Mouse (Mus musculus): ENCODE measurements around the gene Rnf187. TPM values are rescaled to one million over a fixed set of nuclear protein-coding genes. Genes with fewer than 3 reads are reported as not detected.
"Not testable (repeated sequence)": the region's sequence is repeated elsewhere in the genome, so short reads cannot be mapped to it uniquely, and the experiment has no call there.

Gene Rnf187
- polyA plus RNA-seq, 1 experiment from 2014 or later = 641 TPM

GRCm38 (mm10) chr11:58954420-58955142, 15.9 kb upstream of the Rnf187 start, which contains the start of the genes Hist3h2a and Trim17:
TSS of gene Hist3h2a (plus strand) at chr11:58954685.
TSS of gene Trim17 (plus strand) at chr11:58954685.
- Histone ChIP-seq H3K27ac (replicated peaks; ENCODE audit: low read depth, low read length) (peak within 1 kb of the TSS; percentile 99), H3K4me2 (ENCODE audit: low read length) (peak within 1 kb of the TSS; percentile 64), H3K4me3 (replicated peaks; ENCODE audit: low read depth, low read length) (peak within 1 kb of the TSS; percentile 53), H3K36me3 (ENCODE audit: control insufficient read depth, insufficient read depth, low read length) (peaks cover 11% of the 10 kb centered on the region), H3K9ac (replicated peaks; ENCODE audit: low read length) (peak within 1 kb of the TSS; percentile 93), H3K4me1 (ENCODE audit: control insufficient read depth, insufficient read depth, low read length) (peaks cover 47% of the 10 kb centered on the region), H3K9me3 (ENCODE audit: control insufficient read depth, low read length) (no peaks in the 10 kb centered on the region), H3K27me3 (ENCODE audit: control insufficient read depth, insufficient read depth, low read length) (no peaks in the 10 kb centered on the region)
- WGBS = under 1% methylated on average over 49 of the region's 49 CpGs
- ATAC-seq (ENCODE audit: low FRiP score, low TSS enrichment) (peak; percentile 92), DNase-seq (peak; percentile 99)

DNA sequence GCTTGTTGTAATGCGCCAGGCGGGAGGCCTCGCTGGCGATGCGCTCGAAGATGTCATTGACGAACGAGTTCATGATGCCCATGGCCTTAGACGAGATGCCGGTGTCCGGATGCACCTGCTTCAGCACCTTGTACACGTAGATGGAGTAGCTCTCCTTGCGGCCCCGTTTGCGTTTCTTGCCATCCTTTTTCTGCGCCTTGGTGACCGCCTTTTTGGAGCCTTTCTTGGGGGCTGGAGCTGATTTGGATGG, 15.4 kb upstream of the Rnf187 start:
- H3K4me3 ChIP-seq (replicated peaks; ENCODE audit: low read depth, low read length) = peak overlapping the region; percentile 53
- H3K4me2 ChIP-seq (ENCODE audit: low read length) = peak overlapping the region; percentile 64
- not testable (repeated sequence) for H3K27me3 ChIP-seq (ENCODE audit: control insufficient read depth, insufficient read depth, low read length); H3K9me3 ChIP-seq (ENCODE audit: control insufficient read depth, low read length); ATAC-seq (ENCODE audit: low FRiP score, low TSS enrichment); DNase-seq
- H3K27ac ChIP-seq (replicated peaks; ENCODE audit: low read depth, low read length) = peak overlapping the region; percentile 99
- H3K36me3 ChIP-seq (ENCODE audit: control insufficient read depth, insufficient read depth, low read length) = peaks cover 11% of the 10 kb centered on the region
- 0% methylated on average over 17 of the region's 17 CpGs for WGBS
- peak overlapping the region; percentile 93 for H3K9ac ChIP-seq (replicated peaks; ENCODE audit: low read length)
- peaks cover 42% of the 10 kb centered on the region for H3K4me1 ChIP-seq (ENCODE audit: control insufficient read depth, insufficient read depth, low read length)

DNA sequence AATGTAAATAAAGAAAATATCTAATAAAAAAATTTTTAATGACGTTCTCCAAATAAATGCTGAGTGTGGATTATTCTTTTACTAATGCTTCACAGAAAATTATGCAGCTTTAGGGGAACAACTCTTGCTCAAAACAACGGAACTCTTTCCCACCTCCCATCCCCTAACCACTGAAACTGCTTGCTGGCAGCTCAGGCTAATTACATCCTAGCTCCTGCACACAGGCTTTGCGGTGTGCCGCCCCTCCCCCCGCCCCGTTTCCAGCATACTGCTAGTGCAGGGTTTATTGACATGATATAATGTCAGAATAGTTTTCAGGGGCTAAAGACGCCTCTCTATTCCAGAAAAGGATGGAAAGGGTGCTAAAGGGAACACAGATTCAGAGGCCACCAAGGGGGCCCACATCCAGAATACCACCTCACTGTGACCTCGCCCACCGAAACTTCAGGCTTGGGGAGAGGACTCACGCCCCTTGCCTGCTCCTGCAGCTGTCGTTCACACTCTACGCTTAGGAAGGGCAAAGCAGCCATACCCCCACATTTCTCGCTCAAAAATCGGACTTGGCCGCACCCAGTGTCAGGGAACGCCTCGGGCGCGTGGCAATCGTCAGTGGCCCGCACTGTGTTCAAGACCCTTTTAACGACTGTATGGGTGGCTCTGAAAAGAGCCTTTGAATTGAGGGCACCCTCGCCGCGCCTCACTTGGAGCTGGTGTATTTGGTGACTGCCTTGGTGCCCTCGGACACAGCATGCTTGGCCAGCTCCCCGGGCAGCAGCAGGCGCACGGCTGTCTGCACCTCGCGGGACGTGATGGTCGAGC, 14.8 kb upstream of the Rnf187 start:
- Histone ChIP-seq H3K9me3 (ENCODE audit: control insufficient read depth, low read length) (no peaks in the 10 kb centered on the region), H3K27ac (replicated peaks; ENCODE audit: low read depth, low read length) (peak overlapping the region; percentile 99), H3K36me3 (ENCODE audit: control insufficient read depth, insufficient read depth, low read length) (peaks cover 11% of the 10 kb centered on the region), H3K4me3 (replicated peaks; ENCODE audit: low read depth, low read length) (peak overlapping the region; percentile 53), H3K4me2 (ENCODE audit: low read length) (peak overlapping the region; percentile 64), H3K9ac (replicated peaks; ENCODE audit: low read length) (peak overlapping the region; percentile 93), H3K27me3 (ENCODE audit: control insufficient read depth, insufficient read depth, low read length) (no peaks in the 10 kb centered on the region), H3K4me1 (ENCODE audit: control insufficient read depth, insufficient read depth, low read length) (peaks cover 42% of the 10 kb centered on the region)
- under 1% methylated on average over 33 of the region's 33 CpGs for WGBS
- ATAC-seq (ENCODE audit: low FRiP score, low TSS enrichment) (peak; percentile 32), DNase-seq (peak; percentile 84)

DNA sequence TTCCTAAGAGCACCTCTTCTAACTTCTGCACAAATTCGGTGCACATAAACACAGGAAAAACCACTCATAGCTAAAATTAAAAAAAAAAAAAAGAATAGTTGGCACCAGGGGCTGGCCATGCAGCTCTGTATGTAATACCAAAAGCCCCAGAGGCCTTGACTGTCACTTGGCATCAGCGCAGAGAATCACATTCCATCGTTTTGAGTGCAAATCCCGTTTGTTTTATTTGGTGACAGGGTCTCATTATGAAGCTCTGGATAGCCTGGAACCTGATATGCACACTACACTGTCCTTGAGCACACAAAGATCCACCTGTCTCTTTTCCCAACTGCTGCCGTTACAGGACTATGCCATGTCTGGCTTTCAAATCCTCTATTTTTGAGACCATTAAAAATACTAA, 12.5 kb upstream of the Rnf187 start:
- peaks cover 26% of the 10 kb centered on the region for H3K4me1 ChIP-seq (ENCODE audit: control insufficient read depth, insufficient read depth, low read length)
- peak; percentile 44 for DNase-seq
- peak overlapping the region; percentile 61; the same call in 1 of the 2 replicates for H3K4me3 ChIP-seq (replicated peaks; ENCODE audit: low read depth, low read length)
- no peak for ATAC-seq (ENCODE audit: low FRiP score, low TSS enrichment)
- H3K36me3 ChIP-seq (ENCODE audit: control insufficient read depth, insufficient read depth, low read length) = no peaks in the 10 kb centered on the region
- H3K4me2 ChIP-seq (ENCODE audit: low read length) = peak overlapping the region; percentile 75
- H3K9me3 ChIP-seq (ENCODE audit: control insufficient read depth, low read length) = no peaks in the 10 kb centered on the region
- peak overlapping the region; percentile 98; the same call in 1 of the 2 replicates for H3K9ac ChIP-seq (replicated peaks; ENCODE audit: low read length)
- WGBS = 54% methylated on average over 5 of the region's 5 CpGs
- peak overlapping the region; percentile 99 for H3K27ac ChIP-seq (replicated peaks; ENCODE audit: low read depth, low read length)
- no peaks in the 10 kb centered on the region for H3K27me3 ChIP-seq (ENCODE audit: control insufficient read depth, insufficient read depth, low read length)

- Histone ChIP-seq H3K27me3 (ENCODE audit: control insufficient read depth, insufficient read depth, low read length) (no peaks in the 10 kb centered on the region), H3K9me3 (ENCODE audit: control insufficient read depth, low read length) (no peaks in the 10 kb centered on the region), H3K4me1 (ENCODE audit: control insufficient read depth, insufficient read depth, low read length) (peaks cover 26% of the 10 kb centered on the region), H3K4me3 (replicated peaks; ENCODE audit: low read depth, low read length) (peak overlapping the region; percentile 61), H3K4me2 (ENCODE audit: low read length) (peak overlapping the region; percentile 75), H3K9ac (replicated peaks; ENCODE audit: low read length) (peak overlapping the region; percentile 98), H3K27ac (replicated peaks; ENCODE audit: low read depth, low read length) (peak overlapping the region; percentile 99), H3K36me3 (ENCODE audit: control insufficient read depth, insufficient read depth, low read length) (no peaks in the 10 kb centered on the region)
- peak; percentile 57; the same call in 1 of the 2 replicates for ATAC-seq (ENCODE audit: low FRiP score, low TSS enrichment)
- peak; percentile 88 for DNase-seq
- 1% methylated on average over 20 of the region's 20 CpGs for WGBS
Measured at GRCm38 (mm10) chr11:58949480-58950431, 11.0 kb upstream of the Rnf187 start.

DNA sequence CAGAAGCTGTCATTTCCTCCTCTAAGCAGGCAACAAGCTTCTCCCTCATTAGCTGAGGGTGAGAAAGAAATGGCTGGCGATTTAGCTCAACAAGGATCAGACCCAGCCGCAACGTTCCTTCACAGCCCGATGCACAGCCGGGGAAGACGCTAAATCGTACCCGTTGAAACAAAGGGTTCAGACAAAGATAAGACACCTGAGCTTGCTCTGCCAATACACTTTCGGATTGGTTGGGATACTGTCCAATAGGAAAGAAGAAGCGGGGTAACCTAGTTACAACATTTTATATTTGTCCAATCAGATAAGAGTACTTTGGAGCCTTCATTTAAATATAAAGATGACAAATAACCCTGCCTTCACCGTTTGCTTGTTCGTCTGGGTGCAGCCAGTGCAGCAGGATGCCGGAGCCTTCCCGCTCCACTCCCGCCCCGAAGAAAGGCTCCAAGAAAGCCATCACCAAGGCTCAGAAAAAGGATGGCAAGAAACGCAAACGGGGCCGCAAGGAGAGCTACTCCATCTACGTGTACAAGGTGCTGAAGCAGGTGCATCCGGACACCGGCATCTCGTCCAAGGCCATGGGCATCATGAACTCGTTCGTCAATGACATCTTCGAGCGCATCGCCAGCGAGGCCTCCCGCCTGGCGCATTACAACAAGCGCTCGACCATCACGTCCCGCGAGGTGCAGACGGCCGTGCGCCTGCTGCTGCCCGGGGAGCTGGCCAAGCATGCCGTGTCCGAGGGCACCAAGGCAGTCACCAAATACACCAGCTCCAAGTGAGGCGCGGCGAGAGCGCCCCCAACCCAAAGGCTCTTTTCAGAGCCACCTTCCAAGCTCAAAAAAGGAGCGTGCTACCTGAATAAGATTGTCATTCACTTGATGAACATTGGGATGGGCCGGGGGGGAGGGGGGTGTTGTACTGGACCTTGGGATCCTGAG, 10.1 kb upstream of the Rnf187 start, which contains the start of gene Hist3h2ba:
Gene Hist3h2ba, plus strand, starts transcription at position 379 of the 938 bp plus-strand sequence.
- peak within 1 kb of the TSS; percentile 61 for H3K4me3 ChIP-seq (replicated peaks; ENCODE audit: low read depth, low read length)
- H3K27me3 ChIP-seq (ENCODE audit: control insufficient read depth, insufficient read depth, low read length) = no peaks in the 10 kb centered on the region
- DNase-seq = peak; percentile 94
- peak within 1 kb of the TSS; percentile 99 for H3K27ac ChIP-seq (replicated peaks; ENCODE audit: low read depth, low read length)
- no peaks in the 10 kb centered on the region for H3K9me3 ChIP-seq (ENCODE audit: control insufficient read depth, low read length)
- H3K36me3 ChIP-seq (ENCODE audit: control insufficient read depth, insufficient read depth, low read length) = no peaks in the 10 kb centered on the region
- WGBS = under 1% methylated on average over 48 of the region's 48 CpGs
- ATAC-seq (ENCODE audit: low FRiP score, low TSS enrichment) = peak; percentile 91
- H3K9ac ChIP-seq (replicated peaks; ENCODE audit: low read length) = peak within 1 kb of the TSS; percentile 98
- peak within 1 kb of the TSS; percentile 75 for H3K4me2 ChIP-seq (ENCODE audit: low read length)
- peaks cover 26% of the 10 kb centered on the region for H3K4me1 ChIP-seq (ENCODE audit: control insufficient read depth, insufficient read depth, low read length)

DNA sequence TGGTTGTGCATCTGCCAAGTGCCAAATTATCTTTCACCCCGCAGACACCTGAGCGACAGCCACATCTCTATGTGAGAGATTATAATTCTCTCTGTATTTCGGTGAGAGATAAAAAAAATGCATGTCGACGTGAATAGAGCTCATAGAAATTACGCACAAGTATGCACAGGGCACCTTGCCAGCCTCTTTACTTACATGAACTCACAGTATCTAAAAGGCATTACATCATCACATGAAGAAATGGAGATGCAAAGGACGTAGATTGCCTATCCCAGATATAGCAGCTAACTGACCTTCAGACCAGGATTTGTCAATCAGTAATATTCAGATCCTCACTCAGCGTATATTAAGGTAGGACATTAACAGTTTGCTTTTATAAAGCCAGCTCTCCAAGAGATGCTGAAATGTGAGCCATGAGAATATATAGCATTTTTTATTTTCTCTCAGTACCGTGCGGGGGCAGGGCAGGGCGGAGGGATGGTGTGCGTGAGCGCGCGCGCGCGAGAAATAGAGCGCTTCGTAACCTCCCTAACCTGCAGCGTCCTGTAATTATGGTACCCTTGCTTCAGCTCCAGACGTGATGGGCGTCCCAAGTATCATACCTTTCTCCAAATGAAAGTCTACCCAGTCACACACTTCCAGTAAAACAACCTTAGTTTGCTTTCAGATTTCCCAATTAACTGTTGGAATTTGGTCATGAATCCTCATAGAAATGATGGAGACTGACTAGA, 9.2 kb upstream of the Rnf187 start:
- H3K9me3 ChIP-seq (ENCODE audit: control insufficient read depth, low read length) = no peaks in the 10 kb centered on the region
- no peaks in the 10 kb centered on the region for H3K36me3 ChIP-seq (ENCODE audit: control insufficient read depth, insufficient read depth, low read length)
- H3K9ac ChIP-seq (replicated peaks; ENCODE audit: low read length) = peak overlapping the region; percentile 82
- H3K4me2 ChIP-seq (ENCODE audit: low read length) = peak overlapping the region; percentile 75
- peak; percentile 86 for DNase-seq
- H3K4me3 ChIP-seq (replicated peaks; ENCODE audit: low read depth, low read length) = peak overlapping the region; percentile 61
- H3K27me3 ChIP-seq (ENCODE audit: control insufficient read depth, insufficient read depth, low read length) = no peaks in the 10 kb centered on the region
- peak overlapping the region; percentile 99 for H3K27ac ChIP-seq (replicated peaks; ENCODE audit: low read depth, low read length)
- ATAC-seq (ENCODE audit: low FRiP score, low TSS enrichment) = peak; percentile 70
- 9% methylated on average over 23 of the region's 23 CpGs for WGBS
- H3K4me1 ChIP-seq (ENCODE audit: control insufficient read depth, insufficient read depth, low read length) = peaks cover 24% of the 10 kb centered on the region
